Mouse (Mus musculus) midbrain, postnatal 0 days (tissue): Measurements from ENCODE around the gene Larp1b. TPM values are rescaled to one million over a fixed set of nuclear protein-coding genes. Genes with fewer than 3 reads are reported as not detected.
A peak's percentile ranks its signal among the peaks of the same experiment; 100 is the strongest.

Experiments used
- ATAC-seq: fragments of 200-750 bp; cut with Nextera tagmentation; 2 replicates; pipeline ENCODE4 v1.8.0; 2017; ENCODE audit warnings: moderate number of reproducible peaks, mild to moderate bottlenecking, moderate TSS enrichment, moderate library complexity; ENCODE audit not compliant: low FRiP score
- DNase-seq: peaks from one replicate; pipeline ENCODE4 v3.0.0-alpha.2; 2015; ENCODE audit warnings: low spot score
- H3K27ac ChIP-seq: fragments of 300-500 bp; sonication (generic); 2 replicates; pipeline ENCODE4 v1.5.1; 2014; ENCODE audit warnings: low read depth, mild to moderate bottlenecking, low read length, mixed read lengths
- H3K27me3 ChIP-seq: fragments of 300-500 bp; sonication (generic); 2 replicates; pipeline ENCODE4 v1.6.1; 2014; ENCODE audit warnings: low read length, control low read depth, mixed read lengths; ENCODE audit not compliant: insufficient read depth
- H3K36me3 ChIP-seq: fragments of 300-500 bp; sonication (generic); 2 replicates; pipeline ENCODE4 v1.6.1; 2014; ENCODE audit warnings: low read length, control low read depth, mixed read lengths; ENCODE audit not compliant: insufficient read depth
- H3K4me1 ChIP-seq: fragments of 300-500 bp; sonication (generic); 2 replicates; pipeline ENCODE4 v1.6.1; 2014; ENCODE audit warnings: mild to moderate bottlenecking, control low read depth, antibody characterized with exemption, low read length, mixed read lengths; ENCODE audit not compliant: insufficient read depth
- H3K4me2 ChIP-seq: fragments of 300-500 bp; sonication (generic); 2 replicates; pipeline ENCODE4 v1.6.1; 2014; ENCODE audit warnings: low read depth, mild to moderate bottlenecking, low read length, mixed read lengths; ENCODE audit not compliant: poor library complexity, severe bottlenecking
- H3K4me3 ChIP-seq: fragments of 300-500 bp; sonication (generic); 2 replicates; pipeline ENCODE4 v1.5.1; 2014; ENCODE audit warnings: low read depth, mild to moderate bottlenecking, low read length, moderate library complexity
- H3K9ac ChIP-seq: fragments of 300-500 bp; sonication (generic); replicated peaks from 2 replicates; pipeline ENCODE4 v1.6.1; 2014; ENCODE audit warnings: mild to moderate bottlenecking, low read length, moderate library complexity, mixed read lengths; ENCODE audit not compliant: poor library complexity, severe bottlenecking
- H3K9me3 ChIP-seq: fragments of 300-500 bp; sonication (generic); 2 replicates; pipeline ENCODE4 v1.6.1; 2016; ENCODE audit warnings: low read length, control low read depth
- CTCF ChIP-seq: IDR thresholded peaks from 2 replicates; pipeline ENCODE4 v1.5.1; 2016; ENCODE audit warnings: antibody characterized with exemption, mild to moderate bottlenecking
- WGBS: fragments of 180-500 bp; shearing (Covaris S2); extraction: QIAGEN DNeasy Blood & Tissue Kit; methylation state at CpG from one replicate; pipeline ENCODE4 v1.1.7; 2014; 5-methylcytosine and 5-hydroxymethylcytosine counted together
- polyA plus RNA-seq: library from polyadenylated mRNA; unstranded; fragments of >200 nt; fragmentation: Nextera tagmentation; extraction: Ambion mirVana; gene quantifications from 2 replicates; pipeline ENCODE4 v1.2.1, GENCODE M21; 2015
- total RNA-seq: library from RNA; depleted of rRNA; stranded (reverse); fragments of >200 nt; gene quantifications from 2 replicates; pipeline ENCODE4 v1.2.3, GENCODE M21; 2014

The Larp1b gene
- total and polyA plus RNA-seq, 2 experiments from 2014 or later = 5.0 to 12.8 TPM

DNA sequence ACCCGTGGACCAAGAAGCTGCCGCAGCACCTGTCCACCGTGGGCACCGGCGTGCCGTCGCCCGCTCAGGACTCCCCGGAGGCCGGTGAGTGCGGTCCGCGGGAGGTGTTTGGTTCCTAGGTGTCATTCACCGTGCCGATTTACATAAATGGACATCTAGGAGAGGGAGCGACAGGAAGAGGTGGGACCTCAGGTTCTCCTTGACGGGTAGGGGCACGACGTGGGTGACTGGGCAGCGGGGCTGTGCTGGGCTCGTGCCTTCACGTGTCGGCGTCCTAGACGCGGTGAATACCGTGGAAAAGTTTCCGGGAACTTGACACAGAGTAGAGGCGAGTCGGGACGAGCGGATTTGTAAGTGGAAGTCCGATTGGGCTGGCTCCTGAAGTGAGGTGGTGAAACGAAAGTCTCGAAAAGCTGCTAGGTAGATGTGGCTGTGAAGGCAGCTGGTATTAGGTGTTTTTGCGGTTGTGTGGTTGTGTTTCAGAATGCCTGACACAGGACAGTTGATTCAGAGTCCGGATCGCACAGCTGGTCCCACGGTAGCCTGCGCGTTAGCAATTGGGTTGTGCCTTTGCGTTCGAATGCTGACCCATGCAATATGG lies 1.1 kb downstream of the Larp1b start:
- no peaks in the 10 kb centered on the region for H3K27me3 ChIP-seq
- no peak overlapping the region for H3K27ac ChIP-seq
- ATAC-seq = no peak
- under 1% methylated on average over 43 of the region's 43 CpGs for WGBS
- H3K4me3 ChIP-seq = peak overlapping the region; percentile 75
- no peak for TF ChIP-seq CTCF
- no peaks in the 10 kb centered on the region for H3K4me1 ChIP-seq
- H3K9ac ChIP-seq = peak overlapping the region; percentile 71
- peak overlapping the region; percentile 92 for H3K4me2 ChIP-seq
- DNase-seq = peak; percentile 18
- no peaks in the 10 kb centered on the region for H3K36me3 ChIP-seq
- no peaks in the 10 kb centered on the region for H3K9me3 ChIP-seq

DNA sequence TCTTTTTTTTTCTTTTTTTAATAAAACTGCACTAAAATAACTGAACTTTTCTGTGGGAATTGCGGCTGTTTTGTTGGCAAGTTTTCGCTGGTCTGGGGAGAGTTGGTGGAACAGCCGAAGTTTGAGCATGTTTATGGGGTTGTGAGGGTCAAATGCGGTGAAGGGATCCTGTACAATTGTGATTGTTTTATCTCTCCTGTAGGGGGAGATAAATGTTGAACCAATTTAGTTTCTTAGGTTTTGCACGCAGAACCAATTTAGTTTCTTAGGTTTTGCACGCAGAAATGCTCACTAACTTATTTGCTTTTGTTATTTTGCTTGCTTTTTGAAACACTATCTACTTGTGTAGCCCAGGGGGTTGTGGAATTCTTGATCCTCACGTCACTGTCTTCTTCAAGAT lies 1.7 kb downstream of the Larp1b start:
- H3K27ac ChIP-seq = no peak overlapping the region
- H3K36me3 ChIP-seq = no peaks in the 10 kb centered on the region
- DNase-seq (peak; percentile 53), ATAC-seq (no peak)
- no peaks in the 10 kb centered on the region for H3K9me3 ChIP-seq
- peak; percentile 61 for TF ChIP-seq CTCF
- H3K4me2 ChIP-seq = peak overlapping the region; percentile 92
- no peaks in the 10 kb centered on the region for H3K4me1 ChIP-seq
- WGBS = 6% methylated on average over 7 of the region's 7 CpGs
- H3K27me3 ChIP-seq = no peaks in the 10 kb centered on the region
- peak overlapping the region; percentile 75 for H3K4me3 ChIP-seq
- no peak overlapping the region for H3K9ac ChIP-seq

DNA sequence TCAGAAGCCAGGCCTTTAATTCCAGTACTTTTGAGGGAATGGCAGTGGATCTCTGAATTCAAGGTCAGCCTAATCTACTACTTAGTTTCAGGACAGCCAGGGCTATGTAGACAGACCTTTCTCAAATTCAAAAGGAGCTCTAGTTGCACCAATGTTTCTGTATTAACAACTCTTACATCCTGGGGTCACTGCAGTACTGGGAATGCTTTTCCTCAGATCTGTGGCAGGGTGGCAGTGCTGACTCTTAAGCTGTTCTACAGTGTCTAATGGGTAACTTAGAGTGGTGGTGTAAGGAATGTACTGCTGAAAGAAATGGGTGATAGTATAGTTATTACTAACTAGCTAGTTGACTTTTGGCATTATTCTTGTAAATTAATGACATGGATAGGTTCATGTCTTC lies 3.0 kb downstream of the Larp1b start:
- no peak for ATAC-seq
- H3K4me3 ChIP-seq = no peak overlapping the region
- H3K27me3 ChIP-seq = no peaks in the 10 kb centered on the region
- H3K36me3 ChIP-seq = no peaks in the 10 kb centered on the region
- TF ChIP-seq CTCF = peak; percentile 50
- no peak overlapping the region for H3K9ac ChIP-seq
- H3K4me2 ChIP-seq = no peak overlapping the region
- H3K4me1 ChIP-seq = no peaks in the 10 kb centered on the region
- H3K27ac ChIP-seq = no peak overlapping the region
- DNase-seq = peak; percentile 9
- H3K9me3 ChIP-seq = no peaks in the 10 kb centered on the region

DNA sequence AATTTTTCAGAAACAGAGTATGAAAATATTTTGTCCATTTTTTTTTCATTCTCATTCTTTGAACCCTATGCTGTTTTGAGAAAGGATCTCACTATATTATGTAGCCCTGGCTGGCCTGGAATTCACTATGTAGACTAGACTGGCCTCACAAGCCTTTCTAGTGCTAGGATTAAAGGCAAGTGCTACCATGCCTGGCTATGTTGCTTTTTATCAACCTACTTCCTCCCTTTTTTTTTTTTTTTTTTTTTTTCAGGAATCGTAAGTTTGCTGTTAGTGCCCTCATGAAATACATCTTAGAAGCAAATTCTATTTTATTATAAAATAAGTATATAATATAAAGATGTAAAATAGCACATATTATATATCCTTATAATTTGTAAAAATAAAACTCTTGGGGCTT lies 5.2 kb downstream of the Larp1b start:
- no peaks in the 10 kb centered on the region for H3K36me3 ChIP-seq
- H3K27ac ChIP-seq = no peak overlapping the region
- H3K4me2 ChIP-seq = no peak overlapping the region
- no peaks in the 10 kb centered on the region for H3K9me3 ChIP-seq
- no peaks in the 10 kb centered on the region for H3K4me1 ChIP-seq
- 94% methylated on average over 1 of the region's 1 CpGs for WGBS
- no peak overlapping the region for H3K9ac ChIP-seq
- H3K27me3 ChIP-seq = no peaks in the 10 kb centered on the region
- no peak overlapping the region for H3K4me3 ChIP-seq
- no peak for DNase-seq
- TF ChIP-seq CTCF = no peak
- ATAC-seq = no peak

DNA sequence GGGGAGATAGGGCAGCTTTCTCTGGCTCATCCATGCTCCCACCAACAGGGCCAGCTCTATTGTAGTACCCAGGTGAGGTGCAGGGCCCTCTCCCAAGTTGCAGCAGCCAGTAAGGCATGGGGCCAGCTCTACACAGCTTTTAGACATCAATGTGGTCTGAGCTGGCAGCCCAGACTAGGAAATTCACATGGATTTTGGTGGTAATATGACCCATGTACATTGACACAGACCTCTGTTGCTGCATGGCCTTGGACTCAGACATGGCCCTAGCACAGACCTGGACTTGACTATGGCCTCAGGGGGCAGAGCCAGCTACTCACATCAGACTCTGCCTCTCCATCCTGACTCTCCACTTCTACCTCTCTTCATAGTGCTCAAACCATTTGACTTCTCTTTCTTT lies 9.2 kb downstream of the Larp1b start:
- ATAC-seq = no peak
- Histone ChIP-seq H3K27me3 (no peaks in the 10 kb centered on the region), H3K27ac (no peak overlapping the region), H3K36me3 (no peaks in the 10 kb centered on the region), H3K9me3 (no peaks in the 10 kb centered on the region), H3K4me2 (no peak overlapping the region), H3K4me3 (no peak overlapping the region), H3K4me1 (no peaks in the 10 kb centered on the region), H3K9ac (no peak overlapping the region)
- DNase-seq = no peak
- TF ChIP-seq CTCF = no peak

DNA sequence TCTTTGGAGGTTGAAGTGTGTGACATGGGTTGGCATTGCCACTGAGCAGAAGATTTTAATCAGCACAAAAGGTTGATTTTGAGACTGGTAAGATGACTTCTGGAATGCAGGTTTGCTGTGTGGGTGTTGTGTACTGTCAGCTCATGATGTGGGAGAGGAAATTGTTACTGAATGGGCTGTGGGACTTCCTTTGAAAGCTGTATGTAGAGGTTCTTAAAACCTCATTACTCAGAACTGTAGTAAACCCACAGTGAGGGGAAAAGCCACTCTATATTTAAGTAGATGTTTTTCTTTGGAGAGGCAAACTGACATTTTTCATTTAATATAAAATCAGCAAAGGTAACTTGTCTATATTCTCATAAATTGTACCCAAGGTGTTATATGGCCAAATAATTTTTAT lies 31.1 kb downstream of the Larp1b start:
- TF ChIP-seq CTCF = no peak
- Histone ChIP-seq H3K4me3 (no peak overlapping the region), H3K27ac (no peak overlapping the region), H3K9ac (no peak overlapping the region), H3K4me2 (no peak overlapping the region), H3K27me3 (no peaks in the 10 kb centered on the region), H3K9me3 (no peaks in the 10 kb centered on the region), H3K4me1 (no peaks in the 10 kb centered on the region), H3K36me3 (no peaks in the 10 kb centered on the region)
- DNase-seq = no peak
- ATAC-seq = no peak
